Mouse (Mus musculus) frontal cortex, adult 2 months (tissue): ENCODE data around the gene Sctr. TPM values are rescaled to one million over a fixed set of nuclear protein-coding genes. Genes with fewer than 3 reads are reported as not detected.
A peak's percentile ranks its signal among the peaks of the same experiment; 100 is the strongest.

ENCODE experiments used
- DNase-seq, 2 experiments: peaks; one replicate each; pipeline ENCODE4 v3.0.0; 2022; ENCODE audit warnings: low spot score in 1 of 2; ENCODE audit errors: extremely low spot score in 1 of 2
- polyA plus RNA-seq: library from polyadenylated mRNA; depleted of rRNA; stranded (reverse); fragments of >200 nt; gene quantifications from 2 replicates; pipeline ENCODE4 v1.2.3, GENCODE M21; 2012; rRNA removed

Gene Sctr
- polyA plus RNA-seq = 0.53 and 0.66 TPM in 2 replicates

DNA sequence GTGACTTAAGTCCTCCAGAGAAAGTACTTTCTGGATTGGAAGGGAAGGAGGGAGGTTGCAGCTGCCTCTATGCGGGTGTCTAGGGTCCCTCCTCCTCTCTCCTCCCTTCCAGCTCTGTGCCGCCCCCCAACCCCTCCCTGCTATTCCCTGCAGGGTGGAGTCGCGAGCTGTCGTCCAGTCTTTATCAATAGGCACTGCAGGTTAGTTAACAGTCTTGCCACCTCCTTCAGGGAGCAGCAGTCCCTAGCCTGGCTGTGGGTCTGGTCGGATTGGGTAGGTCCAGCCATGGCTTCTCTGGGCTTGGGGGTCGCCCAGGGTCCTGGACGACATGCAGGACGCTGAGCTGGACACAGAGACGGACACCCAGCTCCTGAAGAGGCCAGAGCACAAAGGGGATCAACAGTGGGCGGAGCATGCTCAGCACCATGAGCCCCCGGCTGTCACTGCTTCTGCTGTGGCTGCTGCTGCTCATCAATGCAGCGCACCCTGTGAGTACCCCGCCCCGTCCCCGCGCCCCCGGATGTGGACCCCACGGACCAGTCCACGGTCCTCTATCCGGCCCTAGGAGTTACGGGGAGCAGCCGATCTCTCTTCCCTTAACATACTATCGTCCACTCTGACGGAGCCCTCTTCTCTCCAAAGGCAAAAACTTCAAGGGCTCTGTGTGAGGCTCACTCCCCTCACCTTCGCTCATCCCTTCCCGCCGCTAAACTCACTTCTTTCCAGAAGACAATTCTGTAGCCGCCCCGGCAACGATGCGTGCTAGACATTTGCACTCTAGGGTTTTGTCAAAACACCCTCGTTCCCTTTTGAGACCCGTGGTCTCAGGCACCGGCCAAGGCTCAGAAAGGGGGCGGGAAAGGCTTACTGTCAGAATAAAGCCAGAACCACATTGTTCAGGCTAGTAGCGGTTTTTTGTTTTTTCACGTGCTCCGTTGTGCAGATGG, at the start of gene Sctr:
Gene Sctr, plus strand, starts transcription at position 51 of the 947 bp plus-strand sequence.
- no peak for DNase-seq

DNA sequence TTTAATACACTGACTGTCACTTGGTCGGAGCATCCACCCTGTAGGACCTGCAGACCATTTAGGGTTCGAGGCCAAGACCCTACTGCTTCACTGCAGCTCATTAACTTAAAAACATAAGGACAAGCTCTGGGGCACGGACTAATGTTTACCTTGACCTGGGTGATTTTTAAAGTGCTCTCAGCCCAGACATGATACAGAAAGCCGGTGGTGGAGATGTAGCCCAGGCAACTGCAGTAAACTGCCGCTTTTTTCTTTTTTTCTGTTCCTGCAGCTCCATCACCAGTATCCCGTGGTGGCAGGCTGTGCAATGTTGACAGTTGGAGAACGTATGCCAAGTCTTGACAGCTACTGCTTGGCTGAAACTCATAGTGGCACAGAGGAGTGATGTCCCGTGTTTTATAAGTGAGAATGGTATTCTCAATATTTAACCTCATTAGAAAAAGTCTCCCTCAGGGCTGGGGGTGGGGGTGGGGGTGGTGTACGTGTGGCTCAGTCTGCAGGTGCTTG, 48.9 kb upstream of the Sctr start:
- peak in 1 of 2 experiments; percentile 14 for DNase-seq

DNA sequence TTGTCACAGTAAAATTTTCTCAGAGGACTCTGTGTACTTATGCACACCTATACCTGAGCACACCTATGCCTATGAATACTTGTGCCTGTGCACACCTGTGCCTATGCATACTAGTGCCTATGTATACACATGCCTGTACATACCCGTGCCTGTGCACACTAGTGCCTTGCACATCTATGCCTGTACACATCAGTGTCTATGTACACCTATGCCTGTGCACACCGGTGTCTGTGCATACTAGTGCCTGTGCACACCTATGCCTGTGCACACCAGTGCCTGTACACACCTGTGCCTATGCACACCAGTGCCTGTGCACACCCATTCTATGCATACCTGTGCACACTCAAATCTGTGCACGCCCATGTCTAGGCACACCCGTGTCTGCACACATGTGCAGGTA, 47.2 kb upstream of the Sctr start:
- no peak for DNase-seq

DNA sequence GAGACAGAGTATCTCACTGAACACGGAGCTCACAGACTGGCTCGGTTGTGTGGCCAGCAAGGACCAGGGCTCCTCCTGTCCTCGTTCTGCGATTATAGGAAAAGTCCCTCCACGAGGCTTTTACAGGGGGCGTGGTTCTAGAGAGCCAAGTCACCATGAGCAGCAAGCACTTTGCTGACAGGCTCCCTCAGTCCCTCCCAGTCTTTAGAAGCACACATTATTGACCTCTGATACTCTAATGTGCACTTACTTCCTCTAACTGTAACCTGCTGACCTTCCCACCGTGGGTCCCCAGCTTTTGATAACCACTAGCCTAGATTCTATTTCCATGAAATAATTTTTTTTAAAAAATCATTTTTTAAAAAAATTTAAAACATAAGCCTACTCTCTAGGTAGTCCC, 46.8 kb upstream of the Sctr start:
- no peak for DNase-seq

DNA sequence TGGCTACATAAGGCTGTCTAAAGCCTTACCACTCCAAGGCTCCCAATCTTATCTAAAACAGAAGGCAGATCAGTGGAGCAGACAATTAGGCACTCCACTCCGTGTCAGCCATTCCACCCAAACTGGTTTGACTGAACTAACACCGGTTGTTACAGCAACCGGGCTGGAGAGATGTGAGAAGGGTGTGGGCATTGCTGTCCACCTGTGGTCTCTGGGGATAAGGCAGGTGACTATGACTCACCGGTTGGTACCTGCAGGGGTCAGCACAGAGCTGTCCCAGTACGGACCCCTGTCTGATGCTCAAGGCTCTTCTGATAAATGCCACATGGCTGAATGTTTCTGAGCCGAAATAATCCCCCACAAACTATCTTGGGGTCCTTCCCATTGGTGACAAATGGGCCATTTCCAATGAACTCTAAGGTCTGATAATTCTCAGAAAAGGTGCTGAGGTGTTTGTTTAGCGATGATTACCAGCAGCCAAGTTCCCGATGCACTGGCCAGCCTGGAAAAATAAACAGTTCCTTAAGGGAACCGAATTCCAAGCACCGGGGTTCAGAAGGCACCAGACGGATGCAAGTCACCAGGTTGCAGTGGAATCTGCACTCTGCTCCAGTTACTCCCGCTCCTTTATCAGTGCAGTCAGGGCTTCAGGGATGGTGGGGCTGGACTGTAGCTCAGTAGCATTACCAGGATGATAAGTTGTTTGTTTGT, 40.7 kb upstream of the Sctr start:
- no peak for DNase-seq

GRCm38 (mm10) chr1:119973117-119973516, 33.6 kb upstream of the Sctr start:
- DNase-seq = no peak

GRCm38 (mm10) chr1:119975141-119975540, 31.6 kb upstream of the Sctr start:
- no peak for DNase-seq

DNA sequence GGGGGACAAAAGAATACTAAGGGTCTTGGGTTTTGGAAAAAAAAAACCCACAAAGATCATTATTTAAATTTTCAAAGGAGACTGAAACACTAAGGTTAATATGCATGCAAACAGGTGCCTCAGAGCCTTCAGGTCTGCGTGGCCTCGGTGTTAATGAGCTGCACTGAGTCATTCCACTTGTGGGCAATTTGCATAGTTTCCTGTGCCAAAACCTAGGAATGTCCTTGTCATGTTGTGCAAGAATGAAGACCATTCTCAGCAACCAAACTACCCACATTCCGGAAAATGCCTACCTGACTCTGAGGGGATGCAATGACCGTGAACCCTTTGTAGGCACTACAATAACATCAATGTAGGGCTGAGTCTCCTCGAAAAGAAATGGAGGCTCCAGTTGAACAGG, 20.1 kb upstream of the Sctr start:
- no peak for DNase-seq

GRCm38 (mm10) chr1:119996798-119997581, 9.7 kb upstream of the Sctr start, which contains the start of gene Cfap221:
Cfap221 (minus strand) TSS chr1:119997234.
- DNase-seq = peak; percentile 8 to 69

DNA sequence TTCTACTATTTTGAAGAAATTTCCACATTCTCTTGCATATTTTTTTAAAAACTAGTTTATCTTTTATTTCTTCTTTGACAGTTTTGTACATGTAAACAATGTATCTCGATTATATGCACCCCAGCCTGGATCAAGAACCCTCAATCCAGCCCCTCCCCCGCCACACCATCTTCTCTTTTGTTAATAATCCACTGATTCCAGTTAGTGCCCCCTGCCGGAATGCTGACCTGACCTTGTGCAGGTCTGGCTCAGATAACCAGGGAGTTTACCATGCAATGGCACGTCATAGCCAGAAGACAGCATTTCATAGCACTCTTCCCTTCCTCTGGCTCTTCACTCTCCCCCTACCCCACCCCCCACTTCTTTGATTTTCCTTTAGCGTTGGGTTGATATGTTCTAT, 9.1 kb upstream of the Sctr start:
- no peak for DNase-seq

DNA sequence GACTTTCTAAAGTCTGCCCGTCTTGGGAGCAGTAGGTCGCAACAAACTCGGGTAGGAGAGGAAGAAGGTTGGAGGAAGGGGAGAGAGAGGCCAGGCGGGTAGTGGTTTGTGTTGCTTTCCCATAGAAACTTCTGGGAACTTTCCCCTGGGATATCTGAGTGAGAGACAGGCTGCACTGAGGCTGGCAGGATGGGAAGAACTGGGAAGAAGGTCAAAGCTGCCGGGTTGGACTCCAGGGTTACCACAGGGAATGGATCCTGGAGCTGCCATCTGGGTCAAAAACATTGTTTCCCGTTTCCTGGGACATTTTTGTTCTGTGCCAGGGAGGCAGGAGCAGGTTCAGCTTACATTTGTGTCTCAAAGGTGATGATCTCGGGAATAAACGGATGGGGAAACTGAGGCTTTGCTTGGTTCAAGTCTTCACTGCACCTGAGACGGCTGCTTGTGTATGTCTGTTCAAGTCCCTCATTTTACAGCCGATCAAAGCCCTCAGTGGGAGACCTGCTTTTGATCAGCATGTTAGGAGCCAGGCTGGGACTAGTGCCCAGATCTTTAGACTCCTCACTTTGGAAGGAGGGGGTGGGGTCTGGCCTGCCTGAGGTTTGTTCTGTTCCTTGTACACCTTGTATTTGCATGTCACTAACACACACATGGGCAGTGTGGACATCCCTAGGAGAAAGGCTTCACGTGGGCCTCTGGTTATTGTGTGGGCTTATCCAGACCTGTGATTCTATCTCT, 1.3 kb downstream of the Sctr start:
- peak in 1 of 2 experiments; percentile 3 for DNase-seq

DNA sequence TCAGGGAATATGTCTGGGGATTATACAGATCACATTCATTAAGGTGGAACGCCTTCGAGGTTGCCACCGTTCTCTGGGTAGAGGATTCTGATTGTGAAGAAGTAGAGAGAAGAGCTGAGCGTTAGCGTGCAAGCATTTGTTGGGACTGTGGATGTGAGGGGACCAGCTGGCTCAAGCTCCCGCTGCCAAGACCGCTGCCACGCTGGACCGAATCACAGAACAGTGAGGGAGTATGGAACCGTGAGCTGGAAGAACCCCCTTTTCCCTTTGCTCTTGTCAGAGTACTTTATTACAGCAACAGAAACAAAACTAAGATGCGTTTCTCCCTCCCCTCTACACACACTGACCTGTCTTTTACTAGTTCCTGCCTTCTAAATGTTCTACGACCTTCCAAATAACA, 5.9 kb downstream of the Sctr start:
- DNase-seq = no peak

DNA sequence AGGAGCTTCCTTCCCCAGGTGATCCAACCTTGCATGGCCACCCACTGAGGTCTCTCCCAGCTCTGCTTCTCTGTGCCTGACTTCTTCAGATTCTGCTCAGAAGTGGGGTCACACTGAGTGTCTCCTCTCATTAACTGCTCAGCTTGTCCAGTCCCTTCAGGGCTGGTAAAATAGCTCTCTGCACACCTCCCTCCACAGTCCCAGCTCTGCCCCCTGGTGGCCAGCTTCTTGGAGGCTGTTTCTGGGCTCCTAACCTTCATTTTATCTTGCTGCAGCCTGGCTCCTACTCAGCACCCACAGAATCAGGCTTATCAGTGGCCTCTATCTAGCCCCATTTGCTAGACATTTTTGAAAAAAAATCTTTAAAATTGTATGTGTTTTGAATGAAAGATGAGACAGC, 6.4 kb downstream of the Sctr start:
- DNase-seq = peak in 1 of 2 experiments; percentile 82

DNA sequence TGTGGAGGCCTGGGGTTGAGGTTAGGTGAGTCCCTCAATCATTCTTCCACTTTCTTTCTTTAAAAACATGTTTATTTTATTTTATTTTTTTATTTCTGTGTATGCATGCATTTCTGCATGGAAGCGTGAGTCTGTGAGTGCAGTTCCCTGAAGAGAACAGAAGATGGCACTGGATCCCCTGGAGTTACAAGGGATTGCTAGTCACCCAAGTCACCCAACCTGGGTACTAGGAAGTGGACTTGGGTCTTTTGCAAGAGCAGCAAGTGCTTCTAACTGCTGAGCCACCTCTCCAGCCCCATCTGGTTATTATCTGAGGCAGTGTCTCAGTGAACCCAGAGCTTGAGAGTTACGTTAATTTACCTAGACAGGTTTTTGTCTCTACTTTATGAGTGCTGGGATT, 9.5 kb downstream of the Sctr start:
- DNase-seq = no peak

GRCm38 (mm10) chr1:120018900-120019299, 12.2 kb downstream of the Sctr start:
- no peak for DNase-seq

DNA sequence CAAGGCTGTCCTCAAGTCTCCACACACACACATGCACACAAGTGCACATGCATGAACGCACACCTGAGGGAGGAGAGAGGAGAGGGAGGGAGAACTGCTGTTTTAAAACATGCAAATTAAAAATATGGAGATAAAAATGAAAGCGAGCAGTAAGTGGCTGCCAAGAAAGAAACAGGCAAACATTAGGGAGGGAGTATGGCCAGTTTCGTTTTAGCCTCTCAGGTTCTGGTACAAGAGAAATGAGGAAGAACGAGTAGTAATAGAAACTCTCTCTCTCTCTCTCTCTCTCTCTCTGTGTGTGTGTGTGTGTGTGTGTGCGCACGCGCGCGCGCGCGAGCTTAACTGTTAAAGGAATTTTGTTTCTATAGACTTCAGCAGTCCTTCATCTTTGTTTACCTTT, 12.7 kb downstream of the Sctr start:
- DNase-seq = no peak

- DNase-seq = no peak
Measured at GRCm38 (mm10) chr1:120020322-120020897, 13.7 kb downstream of the Sctr start.

- peak in 1 of 2 experiments; percentile 58 for DNase-seq
Measured at GRCm38 (mm10) chr1:120021951-120022350, 15.3 kb downstream of the Sctr start.

GRCm38 (mm10) chr1:120024331-120025049, 17.8 kb downstream of the Sctr start:
- no peak for DNase-seq
